Comparison of ENCODE assay signal across 11 mouse cellular contexts in genomic region chr10:94595705-94596104, GRCm38 (mm10).
A peak's percentile ranks its signal among the peaks of the same experiment; 100 is the strongest.
DNase-seq lines count a peak whose midpoint lies in the region; ATAC-seq and TF ChIP-seq lines count a peak whose summit lies in the region.
"Had no signal": no experiment of that assay in that cellular context is flagged by ENCODE, and none has a peak within 500 bp of the region (broad histone marks: within the 10 kb centered on the region; RNA-seq: fewer than 3 reads in every experiment).

No protein-coding gene starts in this region.

- H3K4me3 ChIP-seq in forebrain, postnatal 0 days (ENCODE audit: low read depth, low read length) = no peak overlapping the region
- H3K4me3 ChIP-seq in midbrain, embryonic 15.5 days = no peak overlapping the region

- peak; percentile 60 to 67 for DNase-seq in layer of hippocampus, adult 18-20 months (ENCODE audit: low spot score in 2 of 2)
- no peak for DNase-seq in layer of hippocampus, postnatal 10 days (ENCODE audit: low spot score in 2 of 2)
- peak; percentile 81 for DNase-seq in forebrain, postnatal 0 days
- peak; percentile 67 to 68 for DNase-seq in heart, postnatal 10 days
- DNase-seq in right cerebral cortex, adult 18-20 months = peak; percentile 79
- no peak for DNase-seq in adrenal gland, postnatal 25 days
- DNase-seq: gastrocnemius, postnatal 36 days had no signal

- no peaks in the 10 kb centered on the region for H3K9me3 ChIP-seq in forebrain, postnatal 0 days (ENCODE audit: low read length)
- H3K9me3 ChIP-seq in midbrain, embryonic 15.5 days = no peaks in the 10 kb centered on the region

- H3K36me3 ChIP-seq in forebrain, postnatal 0 days (ENCODE audit: insufficient read depth) = no peaks in the 10 kb centered on the region
- H3K36me3 ChIP-seq in midbrain, embryonic 15.5 days (replicated peaks) = no peaks in the 10 kb centered on the region

- intact Hi-C loops in heart, postnatal 10 days (cut with DNase I) = no loop called here

- peak overlapping the region; percentile 21; the same call in 1 of the 2 replicates for H3K27ac ChIP-seq in forebrain, postnatal 0 days (ENCODE audit: low read depth, low read length)
- H3K27ac ChIP-seq in midbrain, embryonic 15.5 days = no peak overlapping the region

- no peaks in the 10 kb centered on the region for H3K27me3 ChIP-seq in forebrain, postnatal 0 days (ENCODE audit: insufficient read depth, low read length)
- no peaks in the 10 kb centered on the region for H3K27me3 ChIP-seq in midbrain, embryonic 15.5 days (replicated peaks)

- peak; percentile 94 for ATAC-seq in forebrain, postnatal 0 days
- no peak; the same call in 1 of the 2 replicates for ATAC-seq in midbrain, embryonic 15.5 days (replicated peaks)
- ATAC-seq: activated CD4-positive, CD25-positive, alpha-beta regulatory T cell, adult 4 months; inflammation-experienced regulatory T-cells, adult 6 months had no signal

- no peaks in the 10 kb centered on the region for H3K4me1 ChIP-seq in forebrain, postnatal 0 days (ENCODE audit: insufficient read depth)
- no peaks in the 10 kb centered on the region for H3K4me1 ChIP-seq in midbrain, embryonic 15.5 days

- no peak overlapping the region for H3K9ac ChIP-seq in forebrain, postnatal 0 days
- H3K9ac ChIP-seq in midbrain, embryonic 15.5 days = no peak overlapping the region

- WGBS in forebrain, postnatal 0 days = 50% methylated on average over 9 of the region's 9 CpGs
- WGBS in midbrain, embryonic 15.5 days = 76% methylated on average over 9 of the region's 9 CpGs

- no peak overlapping the region for H3K4me2 ChIP-seq in forebrain, postnatal 0 days (ENCODE audit: low read depth)
- no peak overlapping the region for H3K4me2 ChIP-seq in midbrain, embryonic 15.5 days
- H3K4me2 ChIP-seq: liver, embryonic 11.5 days had no signal

- TF ChIP-seq CTCF in forebrain, postnatal 0 days (IDR thresholded peaks at IDR 0.05; ENCODE audit: low read depth) = no peak

Comparison
In these comparisons a context has a peak if more than half of its experiments do, and no peak if none do; other contexts are left out.
1. DNase-seq: peak in layer of hippocampus, adult 18-20 months (2 of 2), forebrain, postnatal 0 days (single experiment), heart, postnatal 10 days (2 of 2) and right cerebral cortex, adult 18-20 months (single experiment); none in layer of hippocampus, postnatal 10 days (0 of 2) and adrenal gland, postnatal 25 days (single experiment).